Mouse (Mus musculus): Measurements from ENCODE around the gene Bcas1. TPM values are rescaled to one million over a fixed set of nuclear protein-coding genes. Genes with fewer than 3 reads are reported as not detected.

The Bcas1 gene
- polyA plus RNA-seq, 1 experiment from 2014 or later: 13.0 TPM

DNA sequence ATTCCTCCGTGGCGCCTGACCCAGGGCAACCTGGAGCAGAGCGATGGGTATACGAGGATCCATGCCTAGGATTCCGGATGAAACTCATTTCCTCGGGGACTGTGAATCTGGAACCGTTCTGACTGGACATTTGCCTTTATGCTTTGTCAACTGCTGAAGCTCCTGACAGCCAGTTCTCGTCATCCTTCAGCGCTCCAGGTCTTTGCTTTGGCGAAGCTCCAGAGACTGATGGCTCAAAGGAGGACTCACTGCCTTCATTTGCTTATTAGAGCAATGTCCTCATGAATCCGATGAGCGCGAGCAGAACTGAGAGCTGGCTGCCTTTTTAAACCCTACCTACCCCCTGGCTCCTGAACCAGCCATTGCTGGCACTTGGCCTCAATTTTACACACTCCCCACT is 11.1 kb upstream of the Bcas1 start:
- peak; percentile 26 for DNase-seq
- Histone ChIP-seq H3K4me3 (replicated peaks; ENCODE audit: low read depth, low read length) (no peak overlapping the region), H3K9ac (replicated peaks; ENCODE audit: low read length) (no peak overlapping the region), H3K4me1 (ENCODE audit: control insufficient read depth, insufficient read depth, low read length) (no peaks in the 10 kb centered on the region), H3K27me3 (ENCODE audit: control insufficient read depth, insufficient read depth, low read length) (no peaks in the 10 kb centered on the region), H3K4me2 (ENCODE audit: low read length) (no peak overlapping the region), H3K27ac (replicated peaks; ENCODE audit: low read depth, low read length) (no peak overlapping the region), H3K9me3 (ENCODE audit: control insufficient read depth, low read length) (no peaks in the 10 kb centered on the region), H3K36me3 (ENCODE audit: control insufficient read depth, insufficient read depth, low read length) (no peaks in the 10 kb centered on the region)
- 29% methylated on average over 13 of the region's 13 CpGs for WGBS
- ATAC-seq (ENCODE audit: low FRiP score, low TSS enrichment): no peak

DNA sequence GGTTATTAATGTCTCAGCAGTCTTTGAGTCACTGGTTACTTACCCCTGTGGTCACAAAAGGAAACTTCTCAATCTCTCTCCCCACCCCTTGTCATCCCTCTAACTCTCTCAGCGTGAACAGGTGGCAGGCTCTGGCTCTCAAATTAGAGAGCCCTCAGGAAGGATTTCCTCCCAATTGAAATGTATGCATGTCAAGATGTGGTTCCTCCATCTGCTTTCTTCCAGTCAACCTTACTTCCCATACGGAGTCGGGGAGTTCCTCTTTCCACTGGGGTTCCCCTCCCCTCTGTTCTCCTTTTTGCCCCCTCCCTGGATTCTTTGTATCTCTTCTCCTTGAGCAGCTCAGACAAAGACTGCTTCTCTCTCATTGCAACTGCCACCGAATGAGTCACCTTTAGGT is 8.6 kb upstream of the Bcas1 start:
- Histone ChIP-seq H3K36me3 (ENCODE audit: control insufficient read depth, insufficient read depth, low read length) (no peaks in the 10 kb centered on the region), H3K27ac (replicated peaks; ENCODE audit: low read depth, low read length) (no peak overlapping the region), H3K9ac (replicated peaks; ENCODE audit: low read length) (no peak overlapping the region), H3K4me1 (ENCODE audit: control insufficient read depth, insufficient read depth, low read length) (no peaks in the 10 kb centered on the region), H3K9me3 (ENCODE audit: control insufficient read depth, low read length) (no peaks in the 10 kb centered on the region), H3K4me3 (replicated peaks; ENCODE audit: low read depth, low read length) (no peak overlapping the region), H3K4me2 (ENCODE audit: low read length) (no peak overlapping the region), H3K27me3 (ENCODE audit: control insufficient read depth, insufficient read depth, low read length) (no peaks in the 10 kb centered on the region)
- ATAC-seq (ENCODE audit: low FRiP score, low TSS enrichment) (no peak), DNase-seq (no peak)
- WGBS: 75% methylated on average over 4 of the region's 4 CpGs

DNA sequence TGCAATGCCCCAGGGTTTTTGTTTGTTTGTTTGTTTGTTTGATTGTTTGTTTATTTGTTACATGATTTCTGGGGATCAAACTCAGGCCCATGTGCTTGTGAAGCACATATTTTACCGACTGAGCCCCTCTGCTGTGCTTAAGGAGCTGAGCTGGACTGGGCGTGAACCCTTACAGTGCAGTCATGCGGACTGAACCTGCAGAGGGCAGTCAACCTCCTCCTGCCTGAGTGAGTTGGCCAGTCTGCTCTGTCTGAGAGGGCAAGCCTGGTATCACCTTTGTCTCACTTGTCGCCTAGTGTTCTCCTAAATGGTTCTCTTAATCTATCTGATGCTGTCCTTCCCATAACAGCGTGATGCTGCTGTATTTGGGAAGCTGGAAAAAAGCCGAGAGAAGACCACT is 4.5 kb upstream of the Bcas1 start:
- Histone ChIP-seq H3K27me3 (ENCODE audit: control insufficient read depth, insufficient read depth, low read length) (no peaks in the 10 kb centered on the region), H3K9ac (replicated peaks; ENCODE audit: low read length) (no peak overlapping the region), H3K9me3 (ENCODE audit: control insufficient read depth, low read length) (no peaks in the 10 kb centered on the region), H3K36me3 (ENCODE audit: control insufficient read depth, insufficient read depth, low read length) (no peaks in the 10 kb centered on the region), H3K4me2 (ENCODE audit: low read length) (no peak overlapping the region), H3K4me1 (ENCODE audit: control insufficient read depth, insufficient read depth, low read length) (no peaks in the 10 kb centered on the region), H3K27ac (replicated peaks; ENCODE audit: low read depth, low read length) (no peak overlapping the region), H3K4me3 (replicated peaks; ENCODE audit: low read depth, low read length) (no peak overlapping the region)
- ATAC-seq (ENCODE audit: low FRiP score, low TSS enrichment): no peak
- no peak for DNase-seq
- 53% methylated on average over 6 of the region's 6 CpGs for WGBS

DNA sequence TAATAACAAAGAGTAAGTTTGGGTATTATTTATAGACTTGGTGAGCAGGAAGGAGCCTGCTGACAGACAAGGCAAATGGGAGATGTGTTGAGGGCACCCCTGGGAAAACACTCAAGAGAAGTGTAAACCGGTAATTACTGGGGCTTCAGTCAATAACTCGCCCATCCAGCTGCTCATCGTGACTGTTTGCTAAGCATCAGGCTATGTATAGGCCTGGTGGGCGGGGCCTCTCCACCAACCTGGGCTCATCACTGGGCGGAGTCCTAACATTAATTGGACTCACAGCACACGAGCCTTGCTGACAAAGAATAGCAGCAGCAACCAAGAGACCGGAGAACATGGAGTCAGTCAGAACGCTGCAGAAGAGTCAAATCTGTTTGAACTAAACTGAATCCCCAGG is 1.3 kb upstream of the Bcas1 start:
- Histone ChIP-seq H3K9me3 (ENCODE audit: control insufficient read depth, low read length) (no peaks in the 10 kb centered on the region), H3K36me3 (ENCODE audit: control insufficient read depth, insufficient read depth, low read length) (no peaks in the 10 kb centered on the region), H3K27ac (replicated peaks; ENCODE audit: low read depth, low read length) (no peak overlapping the region), H3K4me2 (ENCODE audit: low read length) (no peak overlapping the region), H3K4me3 (replicated peaks; ENCODE audit: low read depth, low read length) (no peak overlapping the region), H3K4me1 (ENCODE audit: control insufficient read depth, insufficient read depth, low read length) (no peaks in the 10 kb centered on the region), H3K9ac (replicated peaks; ENCODE audit: low read length) (no peak overlapping the region), H3K27me3 (ENCODE audit: control insufficient read depth, insufficient read depth, low read length) (no peaks in the 10 kb centered on the region)
- WGBS: 67% methylated on average over 8 of the region's 8 CpGs
- ATAC-seq (ENCODE audit: low FRiP score, low TSS enrichment): no peak
- DNase-seq: peak; percentile 22

GRCm38 (mm10) chr2:170424131-170424530 is 3.5 kb downstream of the Bcas1 start:
- no peak overlapping the region for H3K9ac ChIP-seq (replicated peaks; ENCODE audit: low read length)
- no peak overlapping the region for H3K27ac ChIP-seq (replicated peaks; ENCODE audit: low read depth, low read length)
- ATAC-seq (ENCODE audit: low FRiP score, low TSS enrichment): no peak
- DNase-seq: no peak
- H3K4me2 ChIP-seq (ENCODE audit: low read length): no peak overlapping the region
- 62% methylated on average over 3 of the region's 3 CpGs for WGBS
- no peaks in the 10 kb centered on the region for H3K4me1 ChIP-seq (ENCODE audit: control insufficient read depth, insufficient read depth, low read length)
- H3K4me3 ChIP-seq (replicated peaks; ENCODE audit: low read depth, low read length): no peak overlapping the region
- H3K9me3 ChIP-seq (ENCODE audit: control insufficient read depth, low read length): no peaks in the 10 kb centered on the region
- H3K36me3 ChIP-seq (ENCODE audit: control insufficient read depth, insufficient read depth, low read length): no peaks in the 10 kb centered on the region
- H3K27me3 ChIP-seq (ENCODE audit: control insufficient read depth, insufficient read depth, low read length): no peaks in the 10 kb centered on the region

GRCm38 (mm10) chr2:170421924-170422323 is 5.7 kb downstream of the Bcas1 start:
- no peak for ATAC-seq (ENCODE audit: low FRiP score, low TSS enrichment)
- no peak for DNase-seq
- WGBS: 54% methylated on average over 4 of the region's 4 CpGs

GRCm38 (mm10) chr2:170418748-170419147 is 8.9 kb downstream of the Bcas1 start:
- peak; percentile 53 for DNase-seq
- H3K27me3 ChIP-seq (ENCODE audit: control insufficient read depth, insufficient read depth, low read length): no peaks in the 10 kb centered on the region
- no peaks in the 10 kb centered on the region for H3K9me3 ChIP-seq (ENCODE audit: control insufficient read depth, low read length)
- no peak overlapping the region for H3K9ac ChIP-seq (replicated peaks; ENCODE audit: low read length)
- no peak overlapping the region for H3K4me2 ChIP-seq (ENCODE audit: low read length)
- 47% methylated on average over 10 of the region's 10 CpGs for WGBS
- H3K4me3 ChIP-seq (replicated peaks; ENCODE audit: low read depth, low read length): no peak overlapping the region
- H3K4me1 ChIP-seq (ENCODE audit: control insufficient read depth, insufficient read depth, low read length): no peaks in the 10 kb centered on the region
- no peak overlapping the region for H3K27ac ChIP-seq (replicated peaks; ENCODE audit: low read depth, low read length)
- no peak for ATAC-seq (ENCODE audit: low FRiP score, low TSS enrichment)
- no peaks in the 10 kb centered on the region for H3K36me3 ChIP-seq (ENCODE audit: control insufficient read depth, insufficient read depth, low read length)

More at GRCm38 (mm10) chr2:170421924-170422323, 5.7 kb downstream of the Bcas1 start:
- no peak overlapping the region for H3K9ac ChIP-seq (replicated peaks; ENCODE audit: low read length)
- no peak overlapping the region for H3K27ac ChIP-seq (replicated peaks; ENCODE audit: low read depth, low read length)
- no peak overlapping the region for H3K4me3 ChIP-seq (replicated peaks; ENCODE audit: low read depth, low read length)
- no peaks in the 10 kb centered on the region for H3K36me3 ChIP-seq (ENCODE audit: control insufficient read depth, insufficient read depth, low read length)
- H3K4me2 ChIP-seq (ENCODE audit: low read length): no peak overlapping the region
- no peaks in the 10 kb centered on the region for H3K4me1 ChIP-seq (ENCODE audit: control insufficient read depth, insufficient read depth, low read length)
- H3K27me3 ChIP-seq (ENCODE audit: control insufficient read depth, insufficient read depth, low read length): no peaks in the 10 kb centered on the region
- H3K9me3 ChIP-seq (ENCODE audit: control insufficient read depth, low read length): no peaks in the 10 kb centered on the region

DNA sequence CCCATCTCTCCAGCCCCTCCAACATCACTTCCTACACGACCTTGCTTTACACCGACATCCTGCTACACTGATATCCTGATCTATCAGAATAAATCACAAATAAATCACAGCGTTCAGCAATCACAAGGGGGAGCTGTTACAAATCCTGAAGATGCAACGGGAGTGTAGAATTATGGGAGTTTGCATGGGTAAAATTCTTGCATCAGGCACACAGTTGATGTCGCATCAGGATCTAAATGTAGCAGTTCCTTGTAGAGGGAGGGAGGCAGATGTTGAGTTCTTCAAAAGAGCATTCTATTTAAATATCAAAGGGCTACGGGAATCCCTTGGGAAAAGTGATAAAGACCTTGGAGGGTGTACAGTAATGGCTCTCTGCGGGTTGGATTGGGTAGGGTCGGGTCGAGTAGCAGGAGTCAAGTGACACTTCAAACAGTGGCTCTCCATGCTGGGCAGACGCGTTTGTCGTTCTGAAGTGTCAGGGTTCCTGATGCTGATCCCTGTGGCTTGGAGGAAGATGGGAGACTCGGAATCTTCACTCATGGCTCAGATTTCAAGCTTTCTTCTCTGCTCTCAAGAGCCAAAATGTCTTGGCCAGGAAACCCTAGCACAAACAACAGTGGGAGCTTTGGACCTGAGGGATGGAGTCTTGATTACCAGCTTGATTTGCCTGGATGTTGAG is 16.0 kb downstream of the Bcas1 start:
- no peak overlapping the region for H3K9ac ChIP-seq (replicated peaks; ENCODE audit: low read length)
- no peaks in the 10 kb centered on the region for H3K9me3 ChIP-seq (ENCODE audit: control insufficient read depth, low read length)
- no peak; the same call in 1 of the 2 replicates for ATAC-seq (ENCODE audit: low FRiP score, low TSS enrichment)
- H3K27me3 ChIP-seq (ENCODE audit: control insufficient read depth, insufficient read depth, low read length): 0 out of 2 replicates have a peak, but pooled peaks cover 8% of the 10 kb centered on the region
- H3K4me2 ChIP-seq (ENCODE audit: low read length): peak overlapping the region; percentile 45
- H3K4me3 ChIP-seq (replicated peaks; ENCODE audit: low read depth, low read length): peak overlapping the region; percentile 17; the same call in 1 of the 2 replicates
- H3K36me3 ChIP-seq (ENCODE audit: control insufficient read depth, insufficient read depth, low read length): no peaks in the 10 kb centered on the region
- DNase-seq: peak; percentile 61
- 17% methylated on average over 13 of the region's 13 CpGs for WGBS
- peaks cover 6% of the 10 kb centered on the region; the same call in 1 of the 2 replicates for H3K4me1 ChIP-seq (ENCODE audit: control insufficient read depth, insufficient read depth, low read length)
- no peak overlapping the region for H3K27ac ChIP-seq (replicated peaks; ENCODE audit: low read depth, low read length)
